8 mouse cellular contexts compared by ENCODE assay signal in genomic region chr9:98033273-98033855, GRCm38 (mm10). TPM values are rescaled to one million over a fixed set of nuclear protein-coding genes. Genes with fewer than 3 reads are reported as not detected.
DNase-seq lines count a peak whose midpoint lies in the region; ATAC-seq and TF ChIP-seq lines count a peak whose summit lies in the region.

No protein-coding gene starts in this region.

- peak; percentile 37; the same call in 1 of the 2 replicates for TF ChIP-seq CTCF in embryonic fibroblast, embryonic 13.5 days (IDR thresholded peaks at IDR 0.05; ENCODE audit: borderline replicate concordance, insufficient read depth, low read length)
- no peak for TF ChIP-seq CTCF in thymus, adult 2 months (IDR thresholded peaks at IDR 0.05; ENCODE audit: borderline replicate concordance, control insufficient read depth, extremely low read depth, insufficient read depth, low read length, poor library complexity)

- H3K36me3 ChIP-seq in intestine, embryonic 14.5 days (ENCODE audit: control insufficient read depth, insufficient read depth, low read length), result no peaks in the 10 kb centered on the region
- no peaks in the 10 kb centered on the region for H3K36me3 ChIP-seq in liver, embryonic 13.5 days
- no peaks in the 10 kb centered on the region for H3K36me3 ChIP-seq in thymus, adult 2 months (ENCODE audit: control insufficient read depth, insufficient read depth, low read length)

- WGBS in intestine, embryonic 14.5 days, result under 1% methylated on average over 27 of the region's 38 CpGs
- WGBS in liver, embryonic 13.5 days (ENCODE audit: insufficient replicate concordance), result 2% methylated on average over 38 of the region's 38 CpGs
- WGBS in thymus, adult 2 months, result 5% methylated on average over 38 of the region's 38 CpGs

- H3K4me3 ChIP-seq in embryonic fibroblast, embryonic 13.5 days (ENCODE audit: insufficient read depth, low read length), result peak overlapping the region; percentile 39
- peak overlapping the region; percentile 63 for H3K4me3 ChIP-seq in intestine, embryonic 14.5 days (ENCODE audit: low read depth, low read length)
- peak overlapping the region; percentile 51 for H3K4me3 ChIP-seq in liver, embryonic 13.5 days (replicated peaks)
- H3K4me3 ChIP-seq in thymus, adult 2 months (ENCODE audit: control insufficient read depth, insufficient read depth, low read length), result no peak overlapping the region

- H3K4me2 ChIP-seq in intestine, embryonic 14.5 days (ENCODE audit: low read length), result peak overlapping the region; percentile 88
- peak overlapping the region; percentile 64 for H3K4me2 ChIP-seq in liver, embryonic 13.5 days

- peak overlapping the region; percentile 43 for H3K9ac ChIP-seq in intestine, embryonic 14.5 days (ENCODE audit: low read length)
- no peak overlapping the region for H3K9ac ChIP-seq in liver, embryonic 13.5 days

- peaks cover 38% of the 10 kb centered on the region for H3K27me3 ChIP-seq in intestine, embryonic 14.5 days (replicated peaks; ENCODE audit: control insufficient read depth, insufficient read depth, low read length)
- H3K27me3 ChIP-seq in liver, embryonic 13.5 days, result peaks cover 43% of the 10 kb centered on the region
- H3K27me3 ChIP-seq in thymus, adult 2 months (ENCODE audit: control insufficient read depth, insufficient read depth, low read length), result no peaks in the 10 kb centered on the region

- no peaks in the 10 kb centered on the region for H3K9me3 ChIP-seq in intestine, embryonic 14.5 days (ENCODE audit: control insufficient read depth, low read length)
- no peaks in the 10 kb centered on the region for H3K9me3 ChIP-seq in liver, embryonic 13.5 days (replicated peaks)

- ATAC-seq in intestine, embryonic 14.5 days (replicated peaks; ENCODE audit: low FRiP score, low TSS enrichment, low read depth), result peak; percentile 53
- no peak for ATAC-seq in liver, embryonic 13.5 days (ENCODE audit: low read depth)

- peak; percentile 68 for DNase-seq in embryo, embryonic 10 days (ENCODE audit: low spot score)
- DNase-seq in embryo, embryonic 9.5 days (ENCODE audit: extremely low spot score), result no peak
- DNase-seq in adrenal gland, postnatal 25 days, result peak; percentile 50
- DNase-seq in intestine, embryonic 14.5 days (ENCODE audit: low spot score), result no peak
- no peak for DNase-seq in liver, embryonic 13.5 days
- peak; percentile 7 for DNase-seq in skeletal muscle tissue, adult 2 months (ENCODE audit: low read depth, low spot score)
- DNase-seq in thymus, adult 2 months, result no peak

- peaks cover 3% of the 10 kb centered on the region; the same call in 1 of the 2 replicates for H3K4me1 ChIP-seq in embryonic fibroblast, embryonic 13.5 days (ENCODE audit: control insufficient read depth, insufficient read depth, low read length)
- H3K4me1 ChIP-seq in intestine, embryonic 14.5 days (replicated peaks; ENCODE audit: control insufficient read depth, insufficient read depth, low read length), result peaks cover 8% of the 10 kb centered on the region; the same call in 1 of the 2 replicates
- H3K4me1 ChIP-seq in liver, embryonic 13.5 days (replicated peaks), result peaks cover 5% of the 10 kb centered on the region
- H3K4me1 ChIP-seq in thymus, adult 2 months (replicated peaks; ENCODE audit: control insufficient read depth, insufficient read depth, low read length), result no peaks in the 10 kb centered on the region

- no peak overlapping the region for H3K27ac ChIP-seq in embryonic fibroblast, embryonic 13.5 days (ENCODE audit: insufficient read depth, low read length)
- no peak overlapping the region for H3K27ac ChIP-seq in intestine, embryonic 14.5 days (ENCODE audit: low read depth)
- no peak overlapping the region for H3K27ac ChIP-seq in liver, embryonic 13.5 days
- H3K27ac ChIP-seq in thymus, adult 2 months (ENCODE audit: control insufficient read depth, insufficient read depth, low read length), result no peak overlapping the region

- no peak for TF ChIP-seq POLR2A in embryonic fibroblast, embryonic 13.5 days (IDR thresholded peaks at IDR 0.05; ENCODE audit: low read depth, low read length)
- no peak for TF ChIP-seq POLR2A in thymus, adult 2 months (IDR thresholded peaks at IDR 0.05; ENCODE audit: control insufficient read depth, extremely low read depth, insufficient read depth, low read length, poor library complexity)

RNA-seq across cellular contexts. Expression of gene Clstn2, which starts 0.4 kb away (rescaled TPM):
- 5.5 and 5.6 TPM in 2 replicates for total RNA-seq in adrenal gland, postnatal 25 days (2021)
- polyA plus RNA-seq in embryonic fibroblast, embryonic 13.5 days (2011; ENCODE audit: insufficient read length, low read depth, missing spikeins), result 1.8 and 7.6 TPM in 2 replicates
- 0.63 and 1.1 TPM in 2 replicates for polyA plus RNA-seq in intestine, embryonic 14.5 days (2014; fragmentation: Nextera tagmentation; extraction: Ambion mirVana)
- 0.12 and 0.16 TPM in 2 replicates for polyA plus RNA-seq in liver, embryonic 13.5 days (2015; fragmentation: Nextera tagmentation; extraction: Ambion mirVana)
- polyA plus RNA-seq in thymus, adult 2 months (2012; rRNA removed), result 0.24 and 0.27 TPM in 2 replicates

Comparison
In these comparisons a context has a peak if more than half of its experiments do, and no peak if none do; other contexts are left out.
1. DNase-seq: peak in embryo, embryonic 10 days (single experiment), adrenal gland, postnatal 25 days (single experiment) and skeletal muscle tissue, adult 2 months (single experiment); none in embryo, embryonic 9.5 days (single experiment), intestine, embryonic 14.5 days (single experiment), liver, embryonic 13.5 days (single experiment) and thymus, adult 2 months (single experiment).